Mouse (Mus musculus) lung, adult 2 months (tissue): Measurements from ENCODE around the gene Macrod2. TPM values are rescaled to one million over a fixed set of nuclear protein-coding genes. Genes with fewer than 3 reads are reported as not detected.

ENCODE experiments used
- DNase-seq: peaks from one replicate; pipeline ENCODE4 v3.0.0; 2022
- H3K4me1 ChIP-seq: fragments of 200-500 bp; 2 replicates; pipeline ENCODE4 v1.6.1; 2011; ENCODE audit warnings: low read length; ENCODE audit not compliant: control insufficient read depth, insufficient read depth
- H3K4me3 ChIP-seq: fragments of 200-500 bp; replicated peaks from 2 replicates; pipeline ENCODE3; 2011; ENCODE audit warnings: low read depth, mild to moderate bottlenecking, control low read depth, low read length; ENCODE audit errors: extremely low read depth
- CTCF ChIP-seq: fragments of 200-500 bp; IDR thresholded peaks from 2 replicates; pipeline ENCODE4 v1.5.1; 2011; ENCODE audit warnings: mild to moderate bottlenecking, low read length, control low read depth; ENCODE audit not compliant: insufficient read depth
- POLR2A ChIP-seq: fragments of 200-500 bp; IDR thresholded peaks from 2 replicates; pipeline ENCODE4 v1.6.1; 2011; ENCODE audit warnings: low read depth, mild to moderate bottlenecking, control low read depth, low read length, borderline replicate concordance; ENCODE audit errors: extremely low read depth
- WGBS: fragments of 180-500 bp; shearing (Covaris S2); methylation state at CpG from one replicate; pipeline ENCODE4 v1.1.7; 2018; 5-methylcytosine and 5-hydroxymethylcytosine counted together
- polyA plus RNA-seq: library from polyadenylated mRNA; depleted of rRNA; stranded (reverse); fragments of >200 nt; gene quantifications from 2 replicates; pipeline ENCODE4 v1.2.3, GENCODE M21; 2012

Macrod2 gene
- polyA plus RNA-seq, 1 experiment: 2.6 TPM

- 73% methylated on average over 2 of the region's 2 CpGs for WGBS
- DNase-seq: no peak
- no peak overlapping the region for H3K4me3 ChIP-seq
- no peak for TF ChIP-seq CTCF
- no peak for TF ChIP-seq POLR2A
- H3K4me1 ChIP-seq: no peaks in the 10 kb centered on the region
These were observed 87.5 kb downstream of the Macrod2 start for GRCm38 (mm10) chr2:140482604-140483003.

- DNase-seq: no peak
- no peaks in the 10 kb centered on the region for H3K4me1 ChIP-seq
- H3K4me3 ChIP-seq: no peak overlapping the region
- TF ChIP-seq CTCF: no peak
- no peak for TF ChIP-seq POLR2A
- 43% methylated on average over 3 of the region's 3 CpGs for WGBS
These were observed 102.6 kb downstream of the Macrod2 start for GRCm38 (mm10) chr2:140497688-140498087.

- peak; percentile 53; the same call in 1 of the 2 replicates for TF ChIP-seq CTCF
- TF ChIP-seq POLR2A: no peak
- peak; percentile 19 for DNase-seq
- Histone ChIP-seq H3K4me3 (no peak overlapping the region), H3K4me1 (no peaks in the 10 kb centered on the region)
- 28% methylated on average over 5 of the region's 5 CpGs for WGBS
These were observed 105.8 kb downstream of the Macrod2 start for GRCm38 (mm10) chr2:140500951-140501350.

GRCm38 (mm10) chr2:140521472-140521871 is 126.4 kb downstream of the Macrod2 start:
- no peak for DNase-seq
- Histone ChIP-seq H3K4me1 (no peaks in the 10 kb centered on the region), H3K4me3 (no peak overlapping the region)
- 92% methylated on average over 2 of the region's 2 CpGs for WGBS
- no peak for TF ChIP-seq POLR2A
- no peak for TF ChIP-seq CTCF

GRCm38 (mm10) chr2:140530214-140530613 is 135.1 kb downstream of the Macrod2 start:
- Histone ChIP-seq H3K4me3 (no peak overlapping the region), H3K4me1 (no peaks in the 10 kb centered on the region)
- TF ChIP-seq POLR2A (no peak), CTCF (no peak)
- 74% methylated on average over 2 of the region's 2 CpGs for WGBS
- DNase-seq: no peak

GRCm38 (mm10) chr2:140532024-140532423 is 136.9 kb downstream of the Macrod2 start:
- 59% methylated on average over 3 of the region's 3 CpGs for WGBS
- no peak for DNase-seq
- Histone ChIP-seq H3K4me1 (no peaks in the 10 kb centered on the region), H3K4me3 (no peak overlapping the region)
- TF ChIP-seq CTCF: no peak
- no peak for TF ChIP-seq POLR2A

GRCm38 (mm10) chr2:140532859-140533519 is 137.9 kb downstream of the Macrod2 start:
- DNase-seq: no peak
- H3K4me1 ChIP-seq: no peaks in the 10 kb centered on the region
- TF ChIP-seq POLR2A (no peak), CTCF (no peak)
- no peak overlapping the region for H3K4me3 ChIP-seq
- WGBS: 80% methylated on average over 9 of the region's 9 CpGs

GRCm38 (mm10) chr2:140533621-140534020 is 138.5 kb downstream of the Macrod2 start:
- no peak overlapping the region for H3K4me3 ChIP-seq
- no peak for DNase-seq
- TF ChIP-seq CTCF: no peak
- 84% methylated on average over 8 of the region's 8 CpGs for WGBS
- no peaks in the 10 kb centered on the region for H3K4me1 ChIP-seq

- DNase-seq: no peak
- Histone ChIP-seq H3K4me1 (no peaks in the 10 kb centered on the region), H3K4me3 (no peak overlapping the region)
- WGBS: 83% methylated on average over 3 of the region's 3 CpGs
- TF ChIP-seq CTCF (no peak), POLR2A (no peak)
These were observed 139.5 kb downstream of the Macrod2 start for GRCm38 (mm10) chr2:140534583-140534982.

- WGBS: 67% methylated on average over 5 of the region's 5 CpGs
These were observed 140.9 kb downstream of the Macrod2 start for GRCm38 (mm10) chr2:140535832-140536571.

More at GRCm38 (mm10) chr2:140535832-140536571, 140.9 kb downstream of the Macrod2 start:
- H3K4me1 ChIP-seq: no peaks in the 10 kb centered on the region
- DNase-seq: no peak
- H3K4me3 ChIP-seq: no peak overlapping the region
- TF ChIP-seq CTCF (no peak), POLR2A (no peak)
